Mouse (Mus musculus) urinary bladder, postnatal 10 days (tissue): ENCODE measurements around the gene Gm11042.

Experiments
- DNase-seq: peaks from one replicate; pipeline ENCODE4 v3.0.0; 2022; ENCODE audit warnings: low spot score

Gene Gm11042

GRCm38 (mm10) chr12:74316344-74316973, at the start of gene Gm11042:
TSS of gene Gm11042 (minus strand) at chr12:74316394.
- DNase-seq, result no peak

- no peak for DNase-seq
Observed at GRCm38 (mm10) chr12:74364477-74364876, 48.3 kb upstream of the Gm11042 start.

- DNase-seq, result no peak
Observed at GRCm38 (mm10) chr12:74363076-74363475, 46.9 kb upstream of the Gm11042 start.

- DNase-seq, result no peak
Observed at GRCm38 (mm10) chr12:74362453-74362852, 46.3 kb upstream of the Gm11042 start.

- DNase-seq, result no peak
Observed at GRCm38 (mm10) chr12:74359791-74360190, 43.6 kb upstream of the Gm11042 start.

- no peak for DNase-seq
Observed at GRCm38 (mm10) chr12:74357806-74358205, 41.6 kb upstream of the Gm11042 start.

- no peak for DNase-seq
Observed at GRCm38 (mm10) chr12:74342720-74343119, 26.5 kb upstream of the Gm11042 start.

- DNase-seq, result no peak
Observed at GRCm38 (mm10) chr12:74340070-74340469, 23.9 kb upstream of the Gm11042 start.

- no peak for DNase-seq
Observed at GRCm38 (mm10) chr12:74333706-74334105, 17.5 kb upstream of the Gm11042 start.

- no peak for DNase-seq
Observed at GRCm38 (mm10) chr12:74333016-74333415, 16.8 kb upstream of the Gm11042 start.

GRCm38 (mm10) chr12:74329759-74330158, 13.6 kb upstream of the Gm11042 start:
- no peak for DNase-seq

- no peak for DNase-seq
Observed at GRCm38 (mm10) chr12:74326644-74327043, 10.4 kb upstream of the Gm11042 start.

- DNase-seq, result no peak
Observed at GRCm38 (mm10) chr12:74321981-74322380, 5.8 kb upstream of the Gm11042 start.

- no peak for DNase-seq
Observed at GRCm38 (mm10) chr12:74320318-74320717, 4.1 kb upstream of the Gm11042 start.

- DNase-seq, result no peak
Observed at GRCm38 (mm10) chr12:74316989-74317759, 980 bp upstream of the Gm11042 start.

- DNase-seq, result no peak
Observed at GRCm38 (mm10) chr12:74315221-74315620, 973 bp downstream of the Gm11042 start.

GRCm38 (mm10) chr12:74312611-74313010, 3.6 kb downstream of the Gm11042 start:
- DNase-seq, result no peak

- no peak for DNase-seq
Observed at GRCm38 (mm10) chr12:74303418-74304294, 12.5 kb downstream of the Gm11042 start.

- no peak for DNase-seq
Observed at GRCm38 (mm10) chr12:74301559-74301958, 14.6 kb downstream of the Gm11042 start.

- no peak for DNase-seq
Observed at GRCm38 (mm10) chr12:74296374-74296773, 19.8 kb downstream of the Gm11042 start.

GRCm38 (mm10) chr12:74293624-74294023, 22.6 kb downstream of the Gm11042 start:
- DNase-seq, result no peak

- no peak for DNase-seq
Observed at GRCm38 (mm10) chr12:74290983-74291382, 25.2 kb downstream of the Gm11042 start.

- no peak for DNase-seq
Observed at GRCm38 (mm10) chr12:74284685-74285054, 31.5 kb downstream of the Gm11042 start.
